Mouse (Mus musculus) megakaryocyte, embryonic 14.5 days (primary cell): ENCODE measurements around the gene Ltbp4. TPM values are rescaled to one million over a fixed set of nuclear protein-coding genes. Genes with fewer than 3 reads are reported as not detected.

Experiments used
- H3K27me3 ChIP-seq: replicated peaks from 2 replicates; pipeline ENCODE3; 2012; ENCODE audit warnings: inconsistent platforms
- H3K36me3 ChIP-seq: replicated peaks from 2 replicates; pipeline ENCODE3; 2012; ENCODE audit warnings: low read length, inconsistent platforms, mixed read lengths
- H3K4me1 ChIP-seq: 2 replicates; pipeline ENCODE4 v1.6.1; 2012; ENCODE audit warnings: inconsistent platforms
- H3K4me3 ChIP-seq: replicated peaks from 2 replicates; pipeline ENCODE3; 2012; ENCODE audit warnings: moderate library complexity, mild to moderate bottlenecking, inconsistent platforms
- H3K9me3 ChIP-seq: 2 replicates; pipeline ENCODE4 v1.6.1; 2012; ENCODE audit warnings: inconsistent platforms
- FLI1 ChIP-seq: IDR thresholded peaks from 2 replicates; pipeline ENCODE4 v1.6.1; 2012; ENCODE audit warnings: low read length, inconsistent platforms, mixed read lengths
- GATA1 ChIP-seq: IDR thresholded peaks from 3 replicates; pipeline ENCODE4 v1.6.1; 2012; ENCODE audit warnings: mixed read lengths, low read length, inconsistent platforms, borderline replicate concordance
- polyA plus RNA-seq: library from polyadenylated mRNA; stranded (reverse); fragments of >175 nt; gene quantifications from 2 replicates; pipeline ENCODE4 v1.2.3, GENCODE M21; 2012; ENCODE audit warnings: low replicate concordance; ENCODE audit not compliant: insufficient read depth

Gene Ltbp4
- polyA plus RNA-seq, 1 experiment, result 0.28 TPM

DNA sequence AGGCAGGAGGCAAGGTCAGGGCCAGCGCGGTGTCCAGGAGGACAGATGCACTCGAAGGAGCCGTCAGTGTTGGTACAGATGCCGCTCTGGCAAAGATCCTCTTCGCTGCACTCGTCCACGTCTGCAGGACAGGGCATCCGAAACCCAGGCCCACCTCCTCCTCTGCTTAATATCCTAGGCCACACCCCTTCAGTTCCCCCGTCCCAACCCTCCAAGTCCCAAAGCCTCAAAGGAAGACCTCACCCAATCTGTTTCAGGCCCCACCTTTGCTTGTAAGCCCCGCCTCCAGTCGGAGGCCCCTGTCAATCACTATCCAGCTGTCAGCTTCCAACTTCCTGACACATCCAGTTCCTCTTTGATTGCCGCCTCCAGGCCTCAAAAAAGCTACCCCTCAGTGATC, 15.2 kb downstream of the Ltbp4 start:
- TF ChIP-seq FLI1 (no peak), GATA1 (no peak)
- Histone ChIP-seq H3K4me3 (no peak overlapping the region), H3K4me1 (peaks cover 26% of the 10 kb centered on the region), H3K36me3 (no peaks in the 10 kb centered on the region), H3K27me3 (peaks cover 71% of the 10 kb centered on the region), H3K9me3 (peaks cover 5% of the 10 kb centered on the region; the same call in 1 of the 2 replicates)

DNA sequence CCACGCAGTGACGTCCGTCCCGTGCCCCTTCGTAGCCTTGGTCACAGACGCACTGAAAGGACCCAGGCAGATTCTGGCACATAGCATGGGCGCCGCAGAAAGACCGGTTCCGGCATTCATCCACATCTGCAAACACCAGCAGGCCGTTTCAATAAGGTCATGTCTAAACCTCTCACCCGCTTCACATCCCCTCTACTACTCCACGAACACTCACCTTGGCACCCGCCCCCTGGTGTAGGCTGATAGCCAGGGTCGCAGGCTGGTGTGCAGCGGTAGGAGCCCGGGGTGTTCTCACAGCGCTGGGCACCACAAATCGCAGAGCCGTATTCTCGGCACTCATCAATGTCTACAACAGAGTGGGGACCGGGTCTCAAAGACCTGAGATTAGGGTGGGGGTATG, 18.1 kb downstream of the Ltbp4 start:
- H3K4me3 ChIP-seq, result no peak overlapping the region
- H3K4me1 ChIP-seq, result peaks cover 12% of the 10 kb centered on the region
- no peaks in the 10 kb centered on the region for H3K36me3 ChIP-seq
- peaks cover 44% of the 10 kb centered on the region for H3K27me3 ChIP-seq
- TF ChIP-seq GATA1 (no peak), FLI1 (no peak)
- peaks cover 8% of the 10 kb centered on the region for H3K9me3 ChIP-seq

GRCm38 (mm10) chr7:27315958-27316357, 21.5 kb downstream of the Ltbp4 start:
- Histone ChIP-seq H3K4me3 (no peak overlapping the region), H3K9me3 (peaks cover 25% of the 10 kb centered on the region), H3K27me3 (peaks cover 24% of the 10 kb centered on the region), H3K4me1 (peaks cover 2% of the 10 kb centered on the region), H3K36me3 (no peaks in the 10 kb centered on the region)
- TF ChIP-seq GATA1 (no peak), FLI1 (no peak)

DNA sequence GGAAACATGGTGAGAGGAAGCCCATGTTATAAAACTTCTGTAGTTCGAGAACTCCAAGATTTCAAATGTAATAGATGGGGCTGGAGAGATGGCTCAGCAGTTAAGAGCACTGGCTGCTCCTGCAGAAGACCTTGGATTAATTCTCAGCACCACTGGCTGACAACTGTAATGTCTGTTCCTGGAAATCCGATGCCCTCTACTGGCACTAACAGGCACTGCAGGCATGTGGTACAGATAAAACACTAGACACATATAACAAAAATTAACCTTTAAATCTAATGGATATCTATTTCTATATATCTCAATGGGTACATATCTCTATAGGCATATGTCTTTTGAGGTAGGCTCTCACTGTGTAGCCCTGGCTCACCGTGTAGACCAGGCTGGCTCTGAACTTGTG, 23.1 kb downstream of the Ltbp4 start:
- Histone ChIP-seq H3K4me3 (no peak overlapping the region), H3K27me3 (peaks cover 29% of the 10 kb centered on the region)

GRCm38 (mm10) chr7:27311651-27312284, 25.7 kb downstream of the Ltbp4 start:
- TF ChIP-seq FLI1 (no peak), GATA1 (no peak)
- H3K9me3 ChIP-seq, result peaks cover 25% of the 10 kb centered on the region

More for the DNA sequence above, 23.1 kb downstream of the Ltbp4 start:
- TF ChIP-seq FLI1 (no peak), GATA1 (no peak)
- Histone ChIP-seq H3K9me3 (peaks cover 25% of the 10 kb centered on the region), H3K4me1 (peaks cover 13% of the 10 kb centered on the region), H3K36me3 (no peaks in the 10 kb centered on the region)

DNA sequence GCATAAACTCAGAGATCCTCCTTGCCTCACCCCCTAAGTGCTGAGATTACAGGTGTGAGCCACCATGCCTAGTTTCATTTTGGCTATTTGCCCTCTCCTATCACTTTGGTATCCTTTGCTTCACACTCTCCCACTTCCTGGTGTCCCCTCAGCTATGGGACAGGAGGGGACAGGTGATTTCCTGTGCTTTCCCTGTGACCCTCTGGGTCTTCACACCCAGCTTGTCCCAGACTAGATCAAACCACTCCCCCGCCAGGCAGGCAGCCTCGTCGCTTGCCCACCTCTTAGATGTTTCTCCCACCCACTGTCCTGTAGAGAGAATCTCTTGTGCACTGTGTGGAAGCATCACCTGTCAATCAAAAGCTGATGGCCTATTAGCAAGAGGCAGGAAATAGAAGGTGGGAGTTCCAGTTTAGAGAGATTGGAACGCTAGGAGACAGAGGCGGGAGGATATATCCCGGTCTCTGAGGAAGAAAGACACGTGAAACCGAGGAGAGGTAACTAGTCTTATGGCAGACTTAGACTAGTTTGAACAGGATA, 26.4 kb downstream of the Ltbp4 start:
- H3K4me3 ChIP-seq, result no peak overlapping the region
- peaks cover 22% of the 10 kb centered on the region for H3K9me3 ChIP-seq
- H3K27me3 ChIP-seq, result peaks cover 34% of the 10 kb centered on the region
- TF ChIP-seq FLI1 (no peak), GATA1 (no peak)
- H3K4me1 ChIP-seq, result peaks cover 23% of the 10 kb centered on the region
- H3K36me3 ChIP-seq, result no peaks in the 10 kb centered on the region

More at GRCm38 (mm10) chr7:27311651-27312284, 25.7 kb downstream of the Ltbp4 start:
- H3K36me3 ChIP-seq, result no peaks in the 10 kb centered on the region
- H3K4me3 ChIP-seq, result no peak overlapping the region
- H3K27me3 ChIP-seq, result peaks cover 33% of the 10 kb centered on the region
- peaks cover 23% of the 10 kb centered on the region for H3K4me1 ChIP-seq

DNA sequence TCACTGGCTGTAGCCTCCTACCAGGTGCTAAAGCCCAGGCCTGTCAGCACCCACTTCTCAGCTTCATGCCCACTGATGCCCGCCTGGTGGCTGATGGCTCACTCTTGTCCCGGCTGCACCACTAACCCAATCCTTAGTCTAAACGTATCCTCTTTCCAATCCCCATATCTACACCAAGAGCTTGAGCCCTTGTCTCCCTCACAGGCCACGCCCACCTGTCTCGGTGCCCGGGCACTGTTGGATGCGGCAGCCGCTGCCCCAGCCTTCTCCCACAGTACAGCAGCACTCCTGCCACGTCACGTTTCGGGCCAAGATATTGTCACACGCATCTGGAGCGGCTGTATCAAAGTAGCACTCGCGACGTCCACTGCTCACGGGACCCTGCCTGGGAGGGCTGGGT, 27.2 kb downstream of the Ltbp4 start:
- Histone ChIP-seq H3K36me3 (no peaks in the 10 kb centered on the region), H3K9me3 (peaks cover 19% of the 10 kb centered on the region), H3K27me3 (peaks cover 38% of the 10 kb centered on the region), H3K4me1 (peaks cover 23% of the 10 kb centered on the region), H3K4me3 (peak overlapping the region; percentile 73)
- no peak for TF ChIP-seq GATA1
- TF ChIP-seq FLI1, result no peak

DNA sequence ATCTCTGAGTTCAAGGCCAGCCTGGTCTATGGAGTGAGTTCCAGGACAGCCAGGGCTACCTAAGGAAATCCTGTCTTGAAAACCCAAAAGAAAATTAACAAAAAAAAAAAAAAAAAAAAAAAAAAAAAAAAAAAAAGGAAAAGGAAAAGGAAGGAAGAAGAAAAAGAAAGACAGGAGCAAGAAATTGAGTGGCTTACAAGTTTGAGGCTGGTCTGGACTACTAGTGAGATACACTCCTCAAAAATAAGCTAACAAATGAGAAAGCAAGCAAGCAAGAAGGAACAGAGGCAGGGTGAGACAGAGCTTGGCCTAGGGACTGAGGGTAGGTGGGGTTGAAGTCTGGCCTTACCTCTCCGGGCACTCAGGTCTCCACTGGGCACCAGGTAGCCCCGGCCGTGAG, 27.7 kb downstream of the Ltbp4 start:
- Histone ChIP-seq H3K27me3 (peaks cover 42% of the 10 kb centered on the region), H3K9me3 (peaks cover 19% of the 10 kb centered on the region), H3K4me1 (peaks cover 23% of the 10 kb centered on the region), H3K36me3 (no peaks in the 10 kb centered on the region), H3K4me3 (no peak overlapping the region)
- TF ChIP-seq FLI1 (no peak), GATA1 (no peak)

GRCm38 (mm10) chr7:27308821-27309549, 28.5 kb downstream of the Ltbp4 start:
- peak overlapping the region; percentile 87 for H3K4me3 ChIP-seq
- peaks cover 23% of the 10 kb centered on the region for H3K4me1 ChIP-seq
- no peak for TF ChIP-seq GATA1
- no peak for TF ChIP-seq FLI1
- H3K36me3 ChIP-seq, result no peaks in the 10 kb centered on the region
- H3K27me3 ChIP-seq, result peaks cover 45% of the 10 kb centered on the region
- peaks cover 13% of the 10 kb centered on the region for H3K9me3 ChIP-seq

- TF ChIP-seq FLI1 (no peak), GATA1 (no peak)
- Histone ChIP-seq H3K4me1 (peaks cover 23% of the 10 kb centered on the region), H3K27me3 (peaks cover 48% of the 10 kb centered on the region), H3K9me3 (no peaks in the 10 kb centered on the region), H3K4me3 (no peak overlapping the region), H3K36me3 (no peaks in the 10 kb centered on the region)
These were observed 29.9 kb downstream of the Ltbp4 start for GRCm38 (mm10) chr7:27307551-27307950.
